Mouse (Mus musculus) midbrain, embryonic 15.5 days (tissue): ENCODE measurements around the gene Pheta1. TPM values are rescaled to one million over a fixed set of nuclear protein-coding genes. Genes with fewer than 3 reads are reported as not detected.

ENCODE experiments used
- ATAC-seq: fragments of 200-750 bp; cut with Nextera tagmentation; replicated peaks from 2 replicates; pipeline ENCODE4 v1.8.0; 2017; ENCODE audit warnings: moderate TSS enrichment
- H3K27ac ChIP-seq: fragments of 300-500 bp; sonication (generic); 2 replicates; pipeline ENCODE4 v1.5.1; 2015; ENCODE audit warnings: mild to moderate bottlenecking, inconsistent platforms
- H3K27me3 ChIP-seq: fragments of 300-500 bp; sonication (generic); replicated peaks from 2 replicates; pipeline ENCODE4 v1.6.1; 2015; ENCODE audit warnings: inconsistent platforms
- H3K36me3 ChIP-seq: fragments of 300-500 bp; sonication (generic); replicated peaks from 2 replicates; pipeline ENCODE4 v1.6.1; 2015; ENCODE audit warnings: inconsistent platforms
- H3K4me1 ChIP-seq: fragments of 300-500 bp; sonication (generic); 2 replicates; pipeline ENCODE4 v1.6.1; 2015; ENCODE audit warnings: inconsistent platforms
- H3K4me2 ChIP-seq: fragments of 300-500 bp; sonication (generic); 2 replicates; pipeline ENCODE4 v1.6.1; 2015; ENCODE audit warnings: inconsistent platforms, mild to moderate bottlenecking, moderate library complexity
- H3K4me3 ChIP-seq: fragments of 300-500 bp; sonication (generic); 2 replicates; pipeline ENCODE4 v1.5.1; 2015; ENCODE audit warnings: mild to moderate bottlenecking, inconsistent platforms
- H3K9ac ChIP-seq: fragments of 300-500 bp; sonication (generic); 2 replicates; pipeline ENCODE4 v1.6.1; 2015; ENCODE audit warnings: mild to moderate bottlenecking, inconsistent platforms
- H3K9me3 ChIP-seq: fragments of 300-500 bp; sonication (generic); 2 replicates; pipeline ENCODE4 v1.6.1; 2016; ENCODE audit warnings: inconsistent platforms
- WGBS: fragments of 180-500 bp; shearing (Covaris S2); methylation state at CpG from one replicate; pipeline ENCODE4 v1.1.7; 2015; ENCODE audit warnings: mixed read lengths; 5-methylcytosine and 5-hydroxymethylcytosine counted together
- polyA plus RNA-seq: library from polyadenylated mRNA; unstranded; fragments of >200 nt; fragmentation: Nextera tagmentation; extraction: Ambion mirVana; gene quantifications from 2 replicates; pipeline ENCODE4 v1.2.1, GENCODE M21; 2015

Gene Pheta1
- polyA plus RNA-seq = 55.4 and 55.5 TPM in 2 replicates

GRCm38 (mm10) chr5:121848743-121849142, at the start of gene Pheta1:
Pheta1 (plus strand) TSS chr5:121848984.
- peaks cover 34% of the 10 kb centered on the region for H3K4me1 ChIP-seq
- H3K36me3 ChIP-seq = peaks cover 18% of the 10 kb centered on the region
- peak within 1 kb of the TSS; percentile 75 for H3K9ac ChIP-seq
- H3K4me2 ChIP-seq = peak within 1 kb of the TSS; percentile 58
- H3K27ac ChIP-seq = peak within 1 kb of the TSS; percentile 67
- peaks cover 15% of the 10 kb centered on the region for H3K27me3 ChIP-seq
- ATAC-seq = peak; percentile 90
- no peaks in the 10 kb centered on the region for H3K9me3 ChIP-seq
- WGBS = under 1% methylated on average over 41 of the region's 42 CpGs
- peak within 1 kb of the TSS; percentile 99 for H3K4me3 ChIP-seq

DNA sequence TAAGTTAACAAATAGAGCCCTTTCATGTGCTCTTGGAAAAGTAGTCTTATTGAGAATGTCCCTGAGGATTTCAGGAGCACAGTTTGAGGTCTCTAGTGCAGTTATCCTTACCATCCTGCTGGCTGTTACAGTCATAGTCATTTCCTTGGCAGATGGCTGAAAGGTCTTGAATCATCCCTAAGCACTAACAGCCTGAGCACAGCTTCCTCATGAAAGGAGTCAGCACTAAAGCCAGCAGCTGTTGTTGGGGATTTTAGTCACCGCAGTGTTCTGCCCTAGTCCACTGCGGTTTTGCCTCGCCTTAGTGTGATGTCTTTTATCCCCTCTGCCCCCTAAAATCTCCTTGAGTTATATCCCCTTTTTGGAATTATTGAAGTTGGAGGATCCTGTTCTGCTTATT, 41.6 kb upstream of the Pheta1 start:
- H3K9me3 ChIP-seq = no peaks in the 10 kb centered on the region
- no peak overlapping the region for H3K9ac ChIP-seq
- H3K4me3 ChIP-seq = no peak overlapping the region
- H3K4me2 ChIP-seq = no peak overlapping the region
- no peaks in the 10 kb centered on the region for H3K27me3 ChIP-seq
- 53% methylated on average over 3 of the region's 3 CpGs for WGBS
- no peak overlapping the region; the same call in 1 of the 2 replicates for H3K27ac ChIP-seq
- H3K36me3 ChIP-seq = peaks cover 39% of the 10 kb centered on the region
- no peak for ATAC-seq
- no peaks in the 10 kb centered on the region for H3K4me1 ChIP-seq

DNA sequence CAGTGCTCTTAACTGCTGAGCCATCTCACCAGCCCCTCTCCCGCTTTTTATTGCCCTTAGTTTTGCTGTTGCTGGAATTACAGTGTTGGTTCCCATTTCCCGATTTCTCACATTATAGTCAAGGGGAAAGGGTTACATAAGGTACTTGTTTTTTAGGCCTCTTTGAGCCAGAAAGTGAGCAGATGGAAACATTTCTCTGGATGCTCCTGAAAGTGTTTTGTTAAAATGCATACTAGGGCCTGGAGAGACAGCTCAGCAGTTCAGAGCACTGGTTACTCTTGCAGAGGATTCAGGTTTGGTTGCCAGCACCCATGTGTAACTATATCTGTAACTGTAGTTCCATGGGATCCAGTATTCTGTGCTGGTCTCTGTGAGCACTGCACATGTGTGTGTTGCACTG, 40.6 kb upstream of the Pheta1 start:
- Histone ChIP-seq H3K4me1 (no peaks in the 10 kb centered on the region), H3K27me3 (no peaks in the 10 kb centered on the region), H3K9ac (no peak overlapping the region), H3K4me2 (no peak overlapping the region), H3K36me3 (peaks cover 40% of the 10 kb centered on the region), H3K4me3 (no peak overlapping the region), H3K9me3 (no peaks in the 10 kb centered on the region), H3K27ac (no peak overlapping the region)
- 96% methylated on average over 2 of the region's 2 CpGs for WGBS
- ATAC-seq = no peak

DNA sequence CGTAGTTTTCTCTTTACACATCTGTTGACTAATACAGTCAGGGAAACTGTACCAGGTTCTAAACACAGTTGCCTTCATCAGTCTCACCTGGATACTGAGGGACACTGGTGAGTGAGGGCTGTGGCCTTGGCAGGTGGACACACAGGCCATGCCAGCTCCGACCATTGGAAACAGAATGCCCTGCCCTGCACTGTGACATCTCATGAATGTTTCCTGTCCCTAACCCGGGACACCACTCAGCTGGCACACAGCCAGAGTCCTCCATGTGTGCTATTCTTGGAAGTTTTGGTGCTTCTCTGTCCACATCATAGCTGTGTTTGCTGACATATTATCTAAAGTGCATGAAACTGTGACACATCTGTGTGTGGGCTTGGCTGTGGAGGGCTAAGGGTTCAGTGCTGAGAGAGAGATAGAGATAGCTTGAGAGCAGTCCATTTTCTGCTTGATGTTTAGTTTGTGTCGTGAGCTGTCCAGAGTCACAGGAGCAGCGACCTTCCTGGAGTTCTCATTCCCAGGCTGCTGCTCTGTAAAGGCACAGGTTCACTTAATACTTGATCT, 39.0 kb upstream of the Pheta1 start:
- Histone ChIP-seq H3K9me3 (no peaks in the 10 kb centered on the region), H3K4me2 (no peak overlapping the region), H3K9ac (no peak overlapping the region), H3K27ac (no peak overlapping the region), H3K27me3 (no peaks in the 10 kb centered on the region), H3K4me3 (no peak overlapping the region), H3K36me3 (peaks cover 40% of the 10 kb centered on the region), H3K4me1 (no peaks in the 10 kb centered on the region)
- 78% methylated on average over 5 of the region's 5 CpGs for WGBS
- ATAC-seq = no peak

DNA sequence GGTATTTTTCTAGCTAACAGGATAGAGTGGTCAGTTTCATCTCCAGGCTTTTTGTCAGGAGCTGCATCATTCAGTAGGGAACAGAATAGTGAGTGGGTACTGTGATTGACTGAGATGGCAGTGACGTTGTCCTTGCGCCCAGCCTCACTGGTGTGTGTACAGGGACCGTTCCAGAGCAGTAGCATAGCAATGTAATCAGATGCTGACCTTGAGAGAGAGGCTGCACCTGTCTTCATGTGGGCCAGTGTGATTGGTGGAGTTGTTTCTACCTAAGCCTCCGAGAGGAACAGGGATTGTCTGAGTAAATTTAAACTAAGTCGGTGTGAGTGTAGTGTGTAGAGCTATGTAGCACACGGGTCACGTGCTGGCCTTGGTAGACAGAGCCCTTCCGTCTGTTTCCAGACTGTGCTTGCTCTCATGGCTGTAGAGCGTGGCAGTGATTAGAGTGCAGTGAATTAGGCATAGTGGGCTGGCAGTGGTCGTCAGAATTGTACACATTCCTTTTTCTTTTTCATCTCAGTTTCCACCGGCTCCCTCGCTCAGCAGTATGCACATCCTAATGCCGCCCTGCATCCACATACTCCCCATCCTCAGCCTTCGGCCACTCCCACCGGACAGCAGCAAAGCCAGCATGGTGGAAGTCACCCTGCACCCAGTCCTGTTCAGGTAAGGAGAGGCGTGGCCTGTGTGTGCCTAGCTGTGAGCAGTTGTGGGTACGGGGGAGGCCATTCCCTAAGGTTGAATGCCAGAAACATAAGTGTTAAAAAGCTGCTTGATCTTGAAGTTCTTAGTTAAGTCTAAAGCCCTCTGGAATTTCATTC, 38.2 kb upstream of the Pheta1 start:
- WGBS = 91% methylated on average over 17 of the region's 17 CpGs
- Histone ChIP-seq H3K4me3 (no peak overlapping the region), H3K4me1 (no peaks in the 10 kb centered on the region), H3K36me3 (peaks cover 37% of the 10 kb centered on the region), H3K27me3 (no peaks in the 10 kb centered on the region), H3K4me2 (no peak overlapping the region), H3K27ac (no peak overlapping the region), H3K9me3 (no peaks in the 10 kb centered on the region), H3K9ac (no peak overlapping the region)
- ATAC-seq = no peak

GRCm38 (mm10) chr5:121811485-121811931, 37.3 kb upstream of the Pheta1 start:
- Histone ChIP-seq H3K4me2 (no peak overlapping the region), H3K36me3 (peaks cover 35% of the 10 kb centered on the region), H3K4me3 (no peak overlapping the region), H3K27ac (no peak overlapping the region), H3K9me3 (no peaks in the 10 kb centered on the region), H3K27me3 (no peaks in the 10 kb centered on the region), H3K9ac (no peak overlapping the region), H3K4me1 (no peaks in the 10 kb centered on the region)
- 88% methylated on average over 5 of the region's 5 CpGs for WGBS
- no peak for ATAC-seq

GRCm38 (mm10) chr5:121812526-121813243, 36.1 kb upstream of the Pheta1 start:
- WGBS = 90% methylated on average over 7 of the region's 7 CpGs
- no peak overlapping the region for H3K4me2 ChIP-seq
- no peaks in the 10 kb centered on the region for H3K9me3 ChIP-seq
- H3K9ac ChIP-seq = no peak overlapping the region
- H3K4me1 ChIP-seq = no peaks in the 10 kb centered on the region
- H3K27ac ChIP-seq = no peak overlapping the region
- H3K36me3 ChIP-seq = peaks cover 40% of the 10 kb centered on the region
- H3K27me3 ChIP-seq = no peaks in the 10 kb centered on the region
- no peak for ATAC-seq
- no peak overlapping the region for H3K4me3 ChIP-seq

DNA sequence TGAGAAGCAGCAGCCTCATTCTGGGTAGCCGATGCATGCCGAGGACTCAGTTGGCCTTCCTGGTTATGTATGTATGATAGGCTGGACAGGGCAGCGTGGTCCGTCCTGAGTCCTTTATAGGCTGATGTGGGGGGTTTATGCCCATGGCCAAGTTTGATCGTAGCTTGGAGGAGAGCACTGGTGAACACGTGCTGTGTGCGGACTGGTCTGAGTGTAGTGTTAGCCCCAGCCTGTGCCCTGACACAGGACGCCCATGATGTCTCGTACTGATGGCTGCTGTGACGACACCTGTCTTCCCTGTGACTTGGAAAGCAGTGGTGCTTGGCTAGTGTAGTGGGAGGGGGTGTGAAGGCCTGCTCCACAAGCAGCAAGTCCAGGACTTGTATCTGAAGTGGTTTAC, 35.0 kb upstream of the Pheta1 start:
- H3K9me3 ChIP-seq = no peaks in the 10 kb centered on the region
- H3K36me3 ChIP-seq = peaks cover 49% of the 10 kb centered on the region
- no peaks in the 10 kb centered on the region for H3K27me3 ChIP-seq
- H3K4me3 ChIP-seq = no peak overlapping the region
- no peak overlapping the region for H3K9ac ChIP-seq
- ATAC-seq = no peak
- no peaks in the 10 kb centered on the region for H3K4me1 ChIP-seq
- H3K4me2 ChIP-seq = no peak overlapping the region
- H3K27ac ChIP-seq = no peak overlapping the region
- WGBS = 96% methylated on average over 10 of the region's 10 CpGs

- no peaks in the 10 kb centered on the region for H3K9me3 ChIP-seq
- no peak overlapping the region for H3K9ac ChIP-seq
- no peaks in the 10 kb centered on the region for H3K4me1 ChIP-seq
- no peak overlapping the region for H3K4me3 ChIP-seq
- no peak for ATAC-seq
- H3K36me3 ChIP-seq = peaks cover 55% of the 10 kb centered on the region
- H3K27me3 ChIP-seq = no peaks in the 10 kb centered on the region
- H3K27ac ChIP-seq = no peak overlapping the region
- WGBS = 68% methylated on average over 3 of the region's 3 CpGs
- H3K4me2 ChIP-seq = no peak overlapping the region
Observed at GRCm38 (mm10) chr5:121815067-121815466, 33.7 kb upstream of the Pheta1 start.

GRCm38 (mm10) chr5:121815867-121816380, 32.9 kb upstream of the Pheta1 start:
- Histone ChIP-seq H3K9ac (no peak overlapping the region), H3K27me3 (no peaks in the 10 kb centered on the region), H3K4me1 (no peaks in the 10 kb centered on the region), H3K4me3 (no peak overlapping the region), H3K36me3 (peaks cover 56% of the 10 kb centered on the region), H3K4me2 (no peak overlapping the region), H3K27ac (no peak overlapping the region), H3K9me3 (no peaks in the 10 kb centered on the region)
- WGBS = 93% methylated on average over 8 of the region's 8 CpGs
- ATAC-seq = no peak

DNA sequence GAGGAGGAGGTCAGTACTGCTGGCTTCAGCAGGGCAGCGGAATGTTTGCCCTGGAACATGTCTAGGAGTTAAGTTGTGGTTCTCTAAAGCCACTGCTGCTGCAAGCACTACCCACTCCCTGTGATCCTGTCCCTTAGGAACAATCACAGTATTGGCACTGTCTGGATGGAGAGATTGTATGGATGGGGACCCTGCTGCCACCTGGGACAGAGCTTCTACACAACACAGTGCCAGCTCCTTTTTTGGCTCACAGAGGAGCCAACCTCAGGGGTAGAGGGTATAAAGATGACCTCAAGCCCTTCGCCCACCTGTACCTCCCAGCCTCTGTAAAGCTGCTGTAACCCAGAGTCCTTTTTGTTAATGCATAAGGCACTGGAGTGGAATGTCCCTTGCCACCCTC, 32.2 kb upstream of the Pheta1 start:
- Histone ChIP-seq H3K9me3 (no peaks in the 10 kb centered on the region), H3K4me2 (no peak overlapping the region), H3K27ac (no peak overlapping the region), H3K27me3 (no peaks in the 10 kb centered on the region), H3K4me3 (no peak overlapping the region), H3K36me3 (peaks cover 51% of the 10 kb centered on the region), H3K4me1 (no peaks in the 10 kb centered on the region), H3K9ac (no peak overlapping the region)
- no peak for ATAC-seq
- 98% methylated on average over 2 of the region's 2 CpGs for WGBS

- peaks cover 42% of the 10 kb centered on the region for H3K36me3 ChIP-seq
- 91% methylated on average over 9 of the region's 9 CpGs for WGBS
- H3K4me3 ChIP-seq = no peak overlapping the region
- H3K9me3 ChIP-seq = no peaks in the 10 kb centered on the region
- H3K4me1 ChIP-seq = no peaks in the 10 kb centered on the region
- H3K9ac ChIP-seq = no peak overlapping the region
- no peak overlapping the region for H3K4me2 ChIP-seq
- ATAC-seq = no peak
- no peaks in the 10 kb centered on the region for H3K27me3 ChIP-seq
- H3K27ac ChIP-seq = no peak overlapping the region
Observed at GRCm38 (mm10) chr5:121817551-121817950, 31.2 kb upstream of the Pheta1 start.
